Mouse (Mus musculus): ENCODE measurements around the gene Fmo2. TPM values are rescaled to one million over a fixed set of nuclear protein-coding genes. Genes with fewer than 3 reads are reported as not detected.

Fmo2 gene
- polyA plus RNA-seq, 1 experiment from 2014 or later, result 0.14 TPM

DNA sequence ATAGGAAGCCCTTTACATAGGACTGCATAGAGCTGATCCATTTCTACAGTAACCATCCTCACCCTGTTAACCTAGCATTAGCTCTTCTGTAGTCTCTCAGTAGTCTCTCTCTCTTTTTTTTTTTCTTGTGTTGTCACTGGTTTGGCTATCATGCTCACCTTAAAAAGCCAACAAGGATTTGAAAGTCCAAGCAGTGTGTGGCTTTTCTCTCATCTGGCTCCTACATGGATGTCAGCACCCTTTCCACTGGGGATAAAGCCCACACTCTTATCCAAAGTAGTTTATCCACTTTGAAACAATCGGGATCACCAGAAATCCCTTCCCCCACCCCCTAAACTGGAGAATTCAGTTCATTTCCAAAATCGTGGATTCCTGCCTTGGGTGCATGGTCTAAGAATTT, 32.1 kb upstream of the Fmo2 start:
- WGBS, result 59% methylated on average over 2 of the region's 2 CpGs
- no peak overlapping the region for H3K4me3 ChIP-seq
- no peak overlapping the region for H3K9ac ChIP-seq (replicated peaks)
- H3K36me3 ChIP-seq, result no peaks in the 10 kb centered on the region
- no peak overlapping the region for H3K27ac ChIP-seq (replicated peaks)
- no peaks in the 10 kb centered on the region for H3K4me1 ChIP-seq
- no peak overlapping the region for H3K4me2 ChIP-seq (replicated peaks)
- H3K27me3 ChIP-seq, result no peaks in the 10 kb centered on the region
- ATAC-seq (replicated peaks), result no peak
- H3K9me3 ChIP-seq, result no peaks in the 10 kb centered on the region

DNA sequence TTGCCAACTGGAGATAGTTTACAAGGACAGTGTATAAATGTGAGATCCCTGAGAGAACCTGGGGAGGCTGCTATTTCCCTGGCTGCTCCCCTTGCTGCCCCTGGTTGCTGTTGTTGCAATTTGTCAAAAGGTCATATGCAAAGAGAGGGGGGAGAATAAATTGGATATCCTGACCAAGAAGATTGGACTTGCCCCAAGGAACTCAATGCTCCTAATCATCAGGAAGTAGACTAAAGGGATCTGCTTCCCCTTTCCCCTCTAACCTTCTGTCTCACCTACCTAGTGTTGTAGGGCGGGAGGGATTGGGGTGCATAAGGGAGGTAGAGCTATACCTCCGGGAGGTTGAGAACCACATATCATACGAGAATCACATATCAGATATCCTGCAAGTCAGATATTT, 30.6 kb upstream of the Fmo2 start:
- ATAC-seq (replicated peaks), result no peak
- WGBS, result 93% methylated on average over 3 of the region's 3 CpGs
- no peaks in the 10 kb centered on the region for H3K36me3 ChIP-seq

DNA sequence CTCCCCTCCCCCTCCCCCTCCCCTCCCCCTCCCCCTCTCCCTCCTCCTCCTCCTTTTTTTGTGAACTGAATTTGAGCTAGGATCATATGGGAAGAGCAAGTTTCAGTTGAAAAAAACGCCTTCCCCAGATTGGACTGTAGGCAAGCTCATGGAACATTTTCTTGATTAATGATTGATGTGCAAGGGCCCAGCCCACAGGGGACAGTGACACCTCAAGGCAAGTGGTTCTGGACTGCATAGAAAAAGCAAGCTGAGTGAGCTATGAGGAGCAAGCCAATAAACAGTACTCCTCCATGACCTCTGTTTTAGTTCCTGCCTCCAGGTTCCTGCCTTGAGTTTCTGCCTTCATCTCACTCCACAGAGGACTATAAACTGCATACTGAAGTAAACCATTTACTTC, 26.6 kb upstream of the Fmo2 start:
- no peak overlapping the region for H3K9ac ChIP-seq (replicated peaks)
- no peaks in the 10 kb centered on the region for H3K27me3 ChIP-seq
- H3K4me3 ChIP-seq, result no peak overlapping the region
- H3K36me3 ChIP-seq, result no peaks in the 10 kb centered on the region
- WGBS, result 75% methylated on average over 1 of the region's 1 CpGs
- no peaks in the 10 kb centered on the region for H3K4me1 ChIP-seq
- no peak overlapping the region for H3K4me2 ChIP-seq (replicated peaks)
- no peak overlapping the region for H3K27ac ChIP-seq (replicated peaks)
- H3K9me3 ChIP-seq, result no peaks in the 10 kb centered on the region
- ATAC-seq (replicated peaks), result no peak

More for the DNA sequence above, 30.6 kb upstream of the Fmo2 start:
- no peaks in the 10 kb centered on the region for H3K27me3 ChIP-seq
- H3K9ac ChIP-seq (replicated peaks), result no peak overlapping the region
- no peak overlapping the region for H3K4me3 ChIP-seq
- no peak overlapping the region for H3K27ac ChIP-seq (replicated peaks)
- no peak overlapping the region for H3K4me2 ChIP-seq (replicated peaks)
- no peaks in the 10 kb centered on the region for H3K9me3 ChIP-seq
- no peaks in the 10 kb centered on the region for H3K4me1 ChIP-seq

- WGBS, result 80% methylated on average over 8 of the region's 8 CpGs
- Histone ChIP-seq H3K27me3 (no peaks in the 10 kb centered on the region), H3K4me2 (replicated peaks) (no peak overlapping the region), H3K4me3 (no peak overlapping the region), H3K9me3 (no peaks in the 10 kb centered on the region), H3K9ac (replicated peaks) (no peak overlapping the region), H3K36me3 (no peaks in the 10 kb centered on the region), H3K4me1 (no peaks in the 10 kb centered on the region), H3K27ac (replicated peaks) (no peak overlapping the region)
- no peak for ATAC-seq (replicated peaks)
Observed at GRCm38 (mm10) chr1:162916661-162917060, 18.1 kb upstream of the Fmo2 start.

DNA sequence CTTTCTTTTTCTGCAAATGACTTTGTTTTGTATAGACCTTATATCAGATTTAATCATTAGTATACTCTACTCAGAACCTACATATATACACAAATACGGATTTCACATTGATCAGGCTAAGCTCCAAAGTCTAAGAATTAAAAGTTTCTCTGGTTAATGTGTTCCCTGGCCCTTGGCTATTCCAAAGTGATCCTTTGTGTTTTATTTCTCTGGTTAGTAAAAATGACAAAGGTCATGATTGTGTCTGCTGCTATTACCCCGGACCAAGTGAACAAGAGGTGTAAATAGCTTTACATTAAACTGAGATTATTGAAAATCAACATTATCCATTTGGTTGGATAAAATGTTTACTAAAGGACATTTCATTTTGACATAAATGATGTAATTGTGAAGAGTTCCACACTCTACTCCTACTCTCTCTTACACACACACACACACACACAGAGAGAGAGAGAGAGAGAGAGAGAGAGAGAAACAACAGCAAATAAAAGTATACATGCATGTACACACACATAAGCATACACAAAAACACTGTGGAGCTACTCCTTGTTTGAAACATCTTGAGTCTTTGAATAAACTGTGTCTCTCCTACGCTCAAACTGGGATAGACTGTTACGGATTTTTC, 16.5 kb upstream of the Fmo2 start:
- no peaks in the 10 kb centered on the region for H3K27me3 ChIP-seq
- H3K36me3 ChIP-seq, result no peaks in the 10 kb centered on the region
- no peak overlapping the region for H3K4me3 ChIP-seq
- H3K4me1 ChIP-seq, result no peaks in the 10 kb centered on the region
- 91% methylated on average over 4 of the region's 4 CpGs for WGBS
- no peak for ATAC-seq (replicated peaks)
- no peak overlapping the region for H3K27ac ChIP-seq (replicated peaks)
- H3K9me3 ChIP-seq, result no peaks in the 10 kb centered on the region
- H3K9ac ChIP-seq (replicated peaks), result no peak overlapping the region
- no peak overlapping the region for H3K4me2 ChIP-seq (replicated peaks)

GRCm38 (mm10) chr1:162912085-162912484, 13.6 kb upstream of the Fmo2 start:
- Histone ChIP-seq H3K36me3 (no peaks in the 10 kb centered on the region), H3K27me3 (no peaks in the 10 kb centered on the region), H3K9ac (replicated peaks) (no peak overlapping the region), H3K4me3 (no peak overlapping the region), H3K4me2 (replicated peaks) (no peak overlapping the region), H3K4me1 (no peaks in the 10 kb centered on the region), H3K27ac (replicated peaks) (no peak overlapping the region), H3K9me3 (no peaks in the 10 kb centered on the region)
- no peak for ATAC-seq (replicated peaks)

DNA sequence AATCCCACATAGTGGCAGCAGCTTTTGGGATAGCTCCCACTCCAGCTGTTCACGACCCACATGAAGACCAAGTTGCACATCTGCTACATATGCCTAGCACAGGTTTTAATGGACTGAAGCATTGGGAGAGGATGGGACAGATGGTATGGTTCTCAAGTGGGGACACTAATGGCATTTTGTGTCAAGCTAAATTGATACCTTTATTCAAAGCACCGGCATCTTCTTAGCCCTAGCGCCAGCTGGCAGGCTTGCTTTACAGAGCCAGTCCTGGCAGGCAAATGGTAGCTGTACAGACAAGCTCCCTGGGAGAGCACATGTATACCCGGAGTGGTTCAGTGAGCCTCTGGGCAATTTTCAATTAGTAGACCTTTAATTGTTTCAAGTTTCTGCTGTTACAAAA, 3.4 kb upstream of the Fmo2 start:
- H3K4me2 ChIP-seq (replicated peaks), result no peak overlapping the region
- no peaks in the 10 kb centered on the region for H3K9me3 ChIP-seq
- ATAC-seq (replicated peaks), result peak; percentile 64
- H3K27ac ChIP-seq (replicated peaks), result no peak overlapping the region
- WGBS, result 33% methylated on average over 4 of the region's 4 CpGs
- H3K4me3 ChIP-seq, result no peak overlapping the region
- H3K27me3 ChIP-seq, result no peaks in the 10 kb centered on the region
- no peaks in the 10 kb centered on the region for H3K36me3 ChIP-seq
- H3K4me1 ChIP-seq, result peaks cover 4% of the 10 kb centered on the region; the same call in 1 of the 2 replicates
- H3K9ac ChIP-seq (replicated peaks), result no peak overlapping the region

GRCm38 (mm10) chr1:162895900-162896299, 2.6 kb downstream of the Fmo2 start:
- Histone ChIP-seq H3K27ac (replicated peaks) (no peak overlapping the region), H3K27me3 (no peaks in the 10 kb centered on the region), H3K4me2 (replicated peaks) (no peak overlapping the region), H3K9me3 (no peaks in the 10 kb centered on the region), H3K36me3 (no peaks in the 10 kb centered on the region), H3K9ac (replicated peaks) (no peak overlapping the region), H3K4me3 (no peak overlapping the region), H3K4me1 (no peaks in the 10 kb centered on the region)
- ATAC-seq (replicated peaks), result peak; percentile 81
- WGBS, result 42% methylated on average over 6 of the region's 6 CpGs

- H3K4me3 ChIP-seq, result no peak overlapping the region
- no peak overlapping the region for H3K9ac ChIP-seq (replicated peaks)
- ATAC-seq (replicated peaks), result no peak
- no peaks in the 10 kb centered on the region for H3K9me3 ChIP-seq
- H3K4me2 ChIP-seq (replicated peaks), result no peak overlapping the region
- H3K27ac ChIP-seq (replicated peaks), result no peak overlapping the region
- no peaks in the 10 kb centered on the region for H3K36me3 ChIP-seq
- WGBS, result 95% methylated on average over 6 of the region's 6 CpGs
- no peaks in the 10 kb centered on the region for H3K4me1 ChIP-seq
- no peaks in the 10 kb centered on the region for H3K27me3 ChIP-seq
Observed at GRCm38 (mm10) chr1:162893014-162893413, 5.5 kb downstream of the Fmo2 start.

DNA sequence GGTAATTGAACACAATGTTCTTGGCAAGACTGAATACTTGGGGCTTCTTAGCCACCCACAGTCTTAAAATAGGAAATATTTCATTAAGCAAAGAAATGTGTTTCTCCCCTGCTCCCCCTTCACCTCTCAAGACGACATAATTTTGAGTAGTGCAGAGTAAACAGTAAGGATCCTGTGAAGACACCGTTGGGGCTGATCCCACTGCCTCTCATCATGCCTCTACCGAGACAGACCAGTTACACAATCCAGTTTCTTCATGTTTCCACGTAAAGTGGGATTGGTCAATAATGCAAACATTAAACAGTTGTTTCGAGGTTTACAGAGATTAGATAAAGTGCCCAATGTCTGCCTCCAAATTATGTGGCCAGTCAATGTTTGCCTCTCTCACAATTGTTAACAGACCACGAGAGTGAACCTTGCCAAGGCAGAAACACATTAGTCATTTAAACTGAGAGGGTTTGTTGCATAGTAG, 6.5 kb downstream of the Fmo2 start:
- no peaks in the 10 kb centered on the region for H3K36me3 ChIP-seq

DNA sequence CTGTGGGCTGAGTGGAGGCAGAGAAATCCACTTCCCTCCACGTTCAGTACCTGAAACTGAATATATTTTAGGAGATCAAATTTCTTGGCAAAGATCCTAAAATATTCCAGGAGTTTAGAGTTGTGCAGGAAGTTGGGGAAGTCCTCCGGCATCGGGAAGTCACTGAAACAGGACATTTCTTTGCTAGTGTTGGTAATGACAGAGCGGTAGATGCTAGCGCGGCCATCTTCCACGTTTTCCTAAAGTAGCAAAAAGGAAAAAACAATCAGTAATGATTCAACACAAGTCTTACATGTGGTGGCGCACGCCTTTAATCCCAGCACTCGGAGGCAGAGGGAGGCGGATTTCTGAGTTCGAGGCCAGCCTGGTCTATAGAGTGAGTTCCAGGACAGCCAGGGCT, 9.9 kb downstream of the Fmo2 start:
- Histone ChIP-seq H3K4me1 (no peaks in the 10 kb centered on the region), H3K27ac (replicated peaks) (no peak overlapping the region), H3K9me3 (no peaks in the 10 kb centered on the region), H3K4me3 (no peak overlapping the region), H3K9ac (replicated peaks) (no peak overlapping the region), H3K4me2 (replicated peaks) (no peak overlapping the region), H3K36me3 (no peaks in the 10 kb centered on the region), H3K27me3 (no peaks in the 10 kb centered on the region)
- ATAC-seq (replicated peaks), result no peak
- 91% methylated on average over 12 of the region's 12 CpGs for WGBS

More for the DNA sequence above, 6.5 kb downstream of the Fmo2 start:
- H3K4me1 ChIP-seq, result no peaks in the 10 kb centered on the region
- H3K27ac ChIP-seq (replicated peaks), result no peak overlapping the region
- H3K9me3 ChIP-seq, result no peaks in the 10 kb centered on the region
- no peak overlapping the region for H3K9ac ChIP-seq (replicated peaks)
- ATAC-seq (replicated peaks), result no peak
- no peak overlapping the region for H3K4me3 ChIP-seq
- 81% methylated on average over 6 of the region's 6 CpGs for WGBS
- H3K4me2 ChIP-seq (replicated peaks), result no peak overlapping the region
- H3K27me3 ChIP-seq, result no peaks in the 10 kb centered on the region

DNA sequence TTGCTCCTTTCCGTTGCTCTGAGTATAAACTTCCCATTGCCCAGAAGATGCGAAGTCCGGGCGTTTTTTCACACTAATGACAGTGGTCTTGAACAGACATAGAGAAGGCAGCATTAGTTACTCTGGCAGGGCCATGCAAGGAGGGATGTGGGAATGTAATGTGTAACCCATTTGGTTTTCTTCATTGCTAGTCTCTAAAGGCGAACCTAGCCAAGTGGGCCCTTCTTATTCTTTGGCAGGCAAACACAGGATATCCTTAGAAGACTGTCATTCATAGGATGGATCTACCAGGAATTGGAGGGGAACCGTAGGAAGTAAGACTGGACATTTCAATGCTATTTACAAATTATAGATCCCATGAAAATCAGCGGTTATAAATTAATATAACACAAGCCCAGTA, 10.9 kb downstream of the Fmo2 start:
- H3K9me3 ChIP-seq, result no peaks in the 10 kb centered on the region
- H3K36me3 ChIP-seq, result no peaks in the 10 kb centered on the region
- H3K27ac ChIP-seq (replicated peaks), result no peak overlapping the region
- no peak for ATAC-seq (replicated peaks)
- 90% methylated on average over 7 of the region's 7 CpGs for WGBS
- no peak overlapping the region for H3K4me2 ChIP-seq (replicated peaks)
- no peak overlapping the region for H3K9ac ChIP-seq (replicated peaks)
- H3K27me3 ChIP-seq, result no peaks in the 10 kb centered on the region
- no peak overlapping the region for H3K4me3 ChIP-seq
- H3K4me1 ChIP-seq, result no peaks in the 10 kb centered on the region

- no peaks in the 10 kb centered on the region for H3K9me3 ChIP-seq
- H3K27me3 ChIP-seq, result no peaks in the 10 kb centered on the region
- WGBS, result 88% methylated on average over 11 of the region's 11 CpGs
- H3K9ac ChIP-seq (replicated peaks), result no peak overlapping the region
- H3K4me3 ChIP-seq, result no peak overlapping the region
- no peak overlapping the region for H3K4me2 ChIP-seq (replicated peaks)
- H3K36me3 ChIP-seq, result no peaks in the 10 kb centered on the region
- no peaks in the 10 kb centered on the region for H3K4me1 ChIP-seq
- ATAC-seq (replicated peaks), result no peak
- no peak overlapping the region for H3K27ac ChIP-seq (replicated peaks)
Observed at GRCm38 (mm10) chr1:162886138-162886816, 12.2 kb downstream of the Fmo2 start.

All from forebrain, embryonic 15.5 days (tissue).